Mouse (Mus musculus) embryonic facial prominence, embryonic 11.5 days (tissue): ENCODE results near the gene Primpol. TPM values are rescaled to one million over a fixed set of nuclear protein-coding genes. Genes with fewer than 3 reads are reported as not detected.

Experiments used
- ATAC-seq: fragments of 200-750 bp; cut with Nextera tagmentation; replicated peaks from 2 replicates; pipeline ENCODE4 v1.8.0; 2017; ENCODE audit warnings: low read depth; ENCODE audit not compliant: insufficient number of reproducible peaks, low FRiP score, low TSS enrichment
- DNase-seq: peaks from one replicate; pipeline ENCODE4 v3.0.0-alpha.2; 2015; ENCODE audit warnings: low spot score
- H3K27ac ChIP-seq: fragments of 300-500 bp; sonication (generic); replicated peaks from 2 replicates; pipeline ENCODE4 v1.5.1; 2014; ENCODE audit warnings: mild to moderate bottlenecking, low read depth, low read length, control low read depth
- H3K27me3 ChIP-seq: fragments of 300-500 bp; sonication (generic); 2 replicates; pipeline ENCODE4 v1.6.1; 2014; ENCODE audit warnings: mild to moderate bottlenecking, low read length, moderate library complexity, mixed read lengths; ENCODE audit not compliant: control insufficient read depth, insufficient read depth
- H3K36me3 ChIP-seq: fragments of 300-500 bp; sonication (generic); replicated peaks from 2 replicates; pipeline ENCODE4 v1.6.1; 2014; ENCODE audit warnings: low read depth, mild to moderate bottlenecking, low read length, moderate library complexity, mixed read lengths; ENCODE audit not compliant: control insufficient read depth, insufficient read depth
- H3K4me1 ChIP-seq: fragments of 300-500 bp; sonication (generic); 2 replicates; pipeline ENCODE4 v1.6.1; 2014; ENCODE audit warnings: low read length, mixed read lengths; ENCODE audit not compliant: control insufficient read depth, insufficient read depth
- H3K4me2 ChIP-seq: fragments of 300-500 bp; sonication (generic); 2 replicates; pipeline ENCODE4 v1.6.1; 2014; ENCODE audit warnings: low read depth, mild to moderate bottlenecking, control low read depth, low read length, moderate library complexity
- H3K4me3 ChIP-seq: fragments of 300-500 bp; sonication (generic); 2 replicates; pipeline ENCODE4 v1.5.1; 2014; ENCODE audit warnings: low read depth, low read length, control low read depth
- H3K9ac ChIP-seq: fragments of 300-500 bp; sonication (generic); replicated peaks from 2 replicates; pipeline ENCODE4 v1.6.1; 2014; ENCODE audit warnings: mild to moderate bottlenecking, control low read depth, low read length
- H3K9me3 ChIP-seq: fragments of 300-500 bp; sonication (generic); replicated peaks from 2 replicates; pipeline ENCODE4 v1.6.1; 2016; ENCODE audit warnings: mild to moderate bottlenecking, low read length, inconsistent platforms, mixed read lengths; ENCODE audit not compliant: control insufficient read depth
- WGBS: fragments of 180-500 bp; shearing (Covaris S2); extraction: QIAGEN DNeasy Blood & Tissue Kit; methylation state at CpG from one replicate; pipeline ENCODE4 v1.1.7; 2014; 5-methylcytosine and 5-hydroxymethylcytosine counted together
- polyA plus RNA-seq: library from polyadenylated mRNA; unstranded; fragments of >200 nt; fragmentation: Nextera tagmentation; extraction: Ambion mirVana; gene quantifications from 2 replicates; pipeline ENCODE4 v1.2.1, GENCODE M21; 2014

Gene Primpol
- polyA plus RNA-seq, 1 experiment from 2014 or later: 11.2 TPM

GRCm38 (mm10) chr8:46617690-46618620 is 943 bp upstream of the Primpol start:
- H3K4me2 ChIP-seq: peak overlapping the region; percentile 88
- H3K27me3 ChIP-seq: no peaks in the 10 kb centered on the region
- DNase-seq: peak; percentile 40
- no peaks in the 10 kb centered on the region for H3K36me3 ChIP-seq
- under 1% methylated on average over 38 of the region's 38 CpGs for WGBS
- peak overlapping the region; percentile 90 for H3K27ac ChIP-seq
- H3K4me1 ChIP-seq: no peaks in the 10 kb centered on the region
- no peaks in the 10 kb centered on the region for H3K9me3 ChIP-seq
- H3K4me3 ChIP-seq: peak overlapping the region; percentile 85
- peak; percentile 55 for ATAC-seq
- peak overlapping the region; percentile 92 for H3K9ac ChIP-seq

DNA sequence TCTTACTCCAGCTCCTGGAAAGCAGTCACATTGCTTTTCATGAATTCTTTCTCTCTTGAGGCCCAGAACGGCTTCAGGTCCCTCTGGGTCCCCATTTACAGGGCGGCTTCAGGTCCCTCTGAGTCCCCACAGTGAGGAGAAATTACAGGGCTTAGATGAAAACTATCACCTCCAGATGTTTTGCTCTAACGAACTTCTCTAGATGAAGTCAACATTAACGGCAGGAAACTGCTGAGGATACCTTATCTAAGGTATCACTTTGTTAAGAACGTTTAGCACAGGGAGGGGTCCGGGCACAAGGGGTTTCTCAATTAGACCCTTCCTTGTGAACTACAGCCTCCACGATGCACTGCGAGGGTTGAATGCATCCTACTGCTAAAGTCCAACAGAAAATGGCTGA is 1.1 kb downstream of the Primpol start:
- ATAC-seq (no peak), DNase-seq (no peak)
- Histone ChIP-seq H3K9ac (no peak overlapping the region), H3K4me2 (no peak overlapping the region), H3K4me1 (no peaks in the 10 kb centered on the region), H3K9me3 (no peaks in the 10 kb centered on the region), H3K27me3 (no peaks in the 10 kb centered on the region), H3K4me3 (no peak overlapping the region), H3K36me3 (no peaks in the 10 kb centered on the region), H3K27ac (no peak overlapping the region)
- 84% methylated on average over 8 of the region's 8 CpGs for WGBS

DNA sequence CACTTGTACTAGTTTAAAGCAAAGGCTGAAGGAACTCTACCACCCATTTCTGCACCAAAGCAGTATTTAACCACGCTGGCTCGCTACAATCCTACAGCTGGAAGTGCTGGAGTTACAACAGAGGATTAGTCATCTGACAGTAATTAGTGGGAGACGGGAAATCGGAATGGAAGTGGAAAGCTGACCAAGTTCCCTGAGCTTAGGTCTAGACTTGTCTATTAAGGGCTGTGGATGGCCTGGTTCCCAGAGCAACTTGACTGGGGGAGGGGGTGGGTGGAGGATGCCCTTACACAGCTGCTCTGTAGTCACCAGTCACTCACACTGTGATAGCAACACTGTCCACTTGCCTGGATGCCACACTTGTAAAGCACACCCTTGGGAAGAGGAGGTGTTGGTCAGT is 3.6 kb downstream of the Primpol start:
- ATAC-seq (peak; percentile 26; the same call in 1 of the 2 replicates), DNase-seq (peak; percentile 52)
- Histone ChIP-seq H3K4me3 (no peak overlapping the region), H3K4me1 (no peaks in the 10 kb centered on the region), H3K27ac (0 out of 2 replicates have a peak overlapping the region, but pooled peaks have one; percentile 25), H3K36me3 (no peaks in the 10 kb centered on the region), H3K9me3 (no peaks in the 10 kb centered on the region), H3K4me2 (no peak overlapping the region), H3K9ac (no peak overlapping the region), H3K27me3 (no peaks in the 10 kb centered on the region)
- WGBS: 30% methylated on average over 4 of the region's 4 CpGs

GRCm38 (mm10) chr8:46612913-46613312 is 4.1 kb downstream of the Primpol start:
- no peak for ATAC-seq
- WGBS: 57% methylated on average over 4 of the region's 4 CpGs
- H3K4me3 ChIP-seq: no peak overlapping the region
- no peak overlapping the region for H3K9ac ChIP-seq
- DNase-seq: peak; percentile 37
- no peaks in the 10 kb centered on the region for H3K36me3 ChIP-seq
- 0 out of 2 replicates have a peak overlapping the region, but pooled peaks have one; percentile 25 for H3K27ac ChIP-seq
- H3K27me3 ChIP-seq: no peaks in the 10 kb centered on the region
- H3K4me1 ChIP-seq: no peaks in the 10 kb centered on the region
- H3K4me2 ChIP-seq: no peak overlapping the region
- H3K9me3 ChIP-seq: no peaks in the 10 kb centered on the region

- ATAC-seq (no peak), DNase-seq (no peak)
- Histone ChIP-seq H3K9me3 (no peaks in the 10 kb centered on the region), H3K4me3 (no peak overlapping the region), H3K36me3 (no peaks in the 10 kb centered on the region), H3K27me3 (no peaks in the 10 kb centered on the region), H3K4me2 (no peak overlapping the region), H3K4me1 (no peaks in the 10 kb centered on the region), H3K9ac (no peak overlapping the region), H3K27ac (no peak overlapping the region)
- WGBS: 84% methylated on average over 8 of the region's 8 CpGs
Measured at GRCm38 (mm10) chr8:46611557-46611956, 5.5 kb downstream of the Primpol start.

- DNase-seq (no peak), ATAC-seq (no peak)
- Histone ChIP-seq H3K27ac (no peak overlapping the region), H3K4me2 (no peak overlapping the region), H3K36me3 (no peaks in the 10 kb centered on the region), H3K9ac (no peak overlapping the region), H3K27me3 (no peaks in the 10 kb centered on the region), H3K9me3 (no peaks in the 10 kb centered on the region), H3K4me3 (no peak overlapping the region), H3K4me1 (no peaks in the 10 kb centered on the region)
- WGBS: 77% methylated on average over 1 of the region's 1 CpGs
Measured at GRCm38 (mm10) chr8:46606930-46607329, 10.1 kb downstream of the Primpol start.

- WGBS: 51% methylated on average over 5 of the region's 5 CpGs
- no peak; the same call in 1 of the 2 replicates for ATAC-seq
- Histone ChIP-seq H3K9ac (no peak overlapping the region), H3K36me3 (no peaks in the 10 kb centered on the region), H3K4me1 (no peaks in the 10 kb centered on the region), H3K27ac (no peak overlapping the region), H3K9me3 (no peaks in the 10 kb centered on the region), H3K27me3 (no peaks in the 10 kb centered on the region), H3K4me2 (no peak overlapping the region), H3K4me3 (no peak overlapping the region)
- peak; percentile 63 for DNase-seq
Measured at GRCm38 (mm10) chr8:46603587-46603986, 13.4 kb downstream of the Primpol start.

DNA sequence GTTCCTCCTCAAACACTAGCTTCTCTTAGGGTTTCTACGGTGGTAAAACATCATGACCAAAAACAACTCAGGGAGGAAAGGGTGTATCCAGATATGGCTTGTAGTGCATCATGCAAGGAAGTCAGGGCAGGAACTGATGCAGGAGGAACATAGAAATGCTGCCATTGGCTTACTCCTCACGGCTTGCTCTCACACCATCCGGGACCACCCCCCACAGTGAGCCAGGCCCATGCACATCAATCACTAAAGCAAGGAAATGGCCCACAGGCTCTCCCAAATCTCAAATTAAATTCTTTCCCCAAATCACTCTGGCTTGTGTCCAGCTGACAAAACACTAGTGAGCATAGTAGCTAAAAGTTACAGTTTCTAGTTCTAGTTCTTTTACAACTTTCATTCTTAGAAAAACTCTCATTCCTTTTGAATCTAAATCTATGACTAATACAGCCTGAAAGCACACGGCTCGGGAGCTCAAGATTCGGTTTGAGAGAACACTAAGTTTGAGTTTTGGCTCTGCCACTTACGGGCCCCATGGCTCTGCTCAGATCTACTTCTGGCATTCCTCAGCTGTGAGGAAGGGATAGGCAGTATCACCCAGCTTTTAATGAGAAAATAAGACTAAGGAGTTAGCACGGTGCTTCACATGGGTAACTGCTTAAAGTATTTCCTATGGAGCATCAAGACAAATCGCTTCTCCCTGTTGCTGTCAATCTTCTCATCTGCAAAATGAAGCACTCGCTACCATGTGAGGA is 15.9 kb downstream of the Primpol start:
- Histone ChIP-seq H3K27me3 (no peaks in the 10 kb centered on the region), H3K4me2 (no peak overlapping the region), H3K4me3 (no peak overlapping the region), H3K36me3 (no peaks in the 10 kb centered on the region), H3K27ac (no peak overlapping the region), H3K9ac (no peak overlapping the region), H3K9me3 (no peaks in the 10 kb centered on the region), H3K4me1 (no peaks in the 10 kb centered on the region)
- ATAC-seq (no peak), DNase-seq (no peak)
- 57% methylated on average over 10 of the region's 10 CpGs for WGBS
